Mouse (Mus musculus) fibroblast of lung, adult 2 months (primary cell): Measurements from ENCODE around the gene Prl2c5.
"Not testable (repeated sequence)": the region's sequence is repeated elsewhere in the genome, so short reads cannot be mapped to it uniquely, and the experiment has no call there.

Experiments
- DNase-seq: peaks from one replicate; pipeline ENCODE4 v3.0.0-alpha.2; 2011; ENCODE audit warnings: low read depth

Prl2c5 gene

GRCm38 (mm10) chr13:13182415-13182814 lies at the start of gene Prl2c5:
TSS of gene Prl2c5 (plus strand) at chr13:13182715.
- not testable (repeated sequence) for DNase-seq

GRCm38 (mm10) chr13:13162777-13163485 lies 19.6 kb upstream of the Prl2c5 start:
- DNase-seq = not testable (repeated sequence)

GRCm38 (mm10) chr13:13168631-13169030 lies 13.9 kb upstream of the Prl2c5 start:
- DNase-seq = peak; percentile 40

GRCm38 (mm10) chr13:13173616-13174136 lies 8.8 kb upstream of the Prl2c5 start:
- DNase-seq = peak; percentile 6

DNA sequence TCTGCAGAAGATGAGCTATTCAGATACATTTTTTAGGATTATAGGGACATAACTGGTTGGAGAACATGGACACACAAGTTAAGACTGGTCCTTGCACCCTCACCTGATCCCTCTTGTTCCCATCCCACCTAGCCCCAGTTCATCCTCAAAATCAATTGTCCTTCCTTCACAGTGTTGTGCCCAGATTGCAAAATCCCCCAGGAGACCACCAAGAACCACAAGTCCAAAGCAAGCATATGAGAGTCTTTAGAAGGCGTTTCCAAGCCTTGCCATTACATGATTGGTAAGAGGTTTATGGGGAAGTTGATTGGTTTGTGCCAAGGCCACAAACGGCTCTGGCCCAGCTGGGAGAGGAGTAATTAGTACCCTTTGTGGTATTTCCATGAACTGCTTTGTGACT lies 6.8 kb upstream of the Prl2c5 start:
- not testable (repeated sequence) for DNase-seq

DNA sequence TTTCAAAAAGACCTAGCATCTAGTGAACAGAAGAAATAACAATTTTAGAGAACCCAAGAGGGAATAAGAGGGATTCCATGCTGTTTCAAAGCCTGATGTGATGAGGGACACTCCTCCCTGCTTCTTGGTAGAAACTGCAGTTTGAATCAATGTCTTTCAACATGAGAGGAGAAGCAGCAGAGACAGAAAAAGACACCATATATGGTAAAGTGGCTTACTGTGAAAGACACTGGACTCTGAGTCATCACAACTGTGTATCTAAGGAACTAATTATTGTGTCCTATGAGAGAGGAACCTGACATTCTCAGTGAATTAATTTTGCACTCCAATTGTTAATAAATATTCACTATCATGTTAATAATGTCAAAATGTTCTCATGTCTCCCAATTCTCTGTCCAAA lies 28.7 kb downstream of the Prl2c5 start:
- DNase-seq = not testable (repeated sequence)

GRCm38 (mm10) chr13:13216363-13216762 lies 33.8 kb downstream of the Prl2c5 start:
- DNase-seq = not testable (repeated sequence)

GRCm38 (mm10) chr13:13220231-13220630 lies 37.7 kb downstream of the Prl2c5 start:
- DNase-seq = not testable (repeated sequence)

GRCm38 (mm10) chr13:13237456-13237855 lies 54.9 kb downstream of the Prl2c5 start:
- DNase-seq = not testable (repeated sequence)
